Mouse (Mus musculus): ENCODE data around the gene Hcn2. TPM values are rescaled to one million over a fixed set of nuclear protein-coding genes. Genes with fewer than 3 reads are reported as not detected.
"Not testable (repeated sequence)": the region's sequence is repeated elsewhere in the genome, so short reads cannot be mapped to it uniquely, and the experiment has no call there.

Hcn2 gene
- polyA plus RNA-seq, 1 experiment from 2014 or later = 0.04 TPM

- H3K4me2 ChIP-seq (ENCODE audit: low read depth, low read length) = 0 out of 2 replicates have a peak overlapping the region, but pooled peaks have one; percentile 14
- H3K4me1 ChIP-seq (ENCODE audit: insufficient read depth) = peaks cover 31% of the 10 kb centered on the region
- no peak overlapping the region for H3K9ac ChIP-seq (replicated peaks)
- no peaks in the 10 kb centered on the region for H3K27me3 ChIP-seq (ENCODE audit: insufficient read depth, low read length)
- H3K27ac ChIP-seq (ENCODE audit: low read depth) = peak overlapping the region; percentile 52
- TF ChIP-seq CTCF (IDR thresholded peaks at IDR 0.05; ENCODE audit: low read depth) (no peak), EP300 (IDR thresholded peaks at IDR 0.05; ENCODE audit: low read depth) (no peak)
- DNase-seq (no peak), ATAC-seq (no peak)
- H3K9me3 ChIP-seq (ENCODE audit: low read length) = no peaks in the 10 kb centered on the region
- no peaks in the 10 kb centered on the region for H3K36me3 ChIP-seq (replicated peaks; ENCODE audit: insufficient read depth, low read length)
- no peak overlapping the region for H3K4me3 ChIP-seq (ENCODE audit: low read depth, low read length)
- WGBS (ENCODE audit: insufficient replicate concordance) = 41% methylated on average over 7 of the region's 7 CpGs
These were observed 15.8 kb upstream of the Hcn2 start for GRCm38 (mm10) chr10:79700676-79701075.

GRCm38 (mm10) chr10:79701443-79702129, 14.8 kb upstream of the Hcn2 start:
- peaks cover 6% of the 10 kb centered on the region; the same call in 1 of the 2 replicates for H3K36me3 ChIP-seq (replicated peaks; ENCODE audit: insufficient read depth, low read length)
- DNase-seq (peak; percentile 60), ATAC-seq (peak; percentile 15)
- WGBS (ENCODE audit: insufficient replicate concordance) = 55% methylated on average over 10 of the region's 10 CpGs
- no peaks in the 10 kb centered on the region for H3K9me3 ChIP-seq (ENCODE audit: low read length)
- H3K27me3 ChIP-seq (ENCODE audit: insufficient read depth, low read length) = no peaks in the 10 kb centered on the region
- H3K4me2 ChIP-seq (ENCODE audit: low read depth, low read length) = no peak overlapping the region
- no peak overlapping the region for H3K4me3 ChIP-seq (ENCODE audit: low read depth, low read length)
- H3K9ac ChIP-seq (replicated peaks) = no peak overlapping the region
- H3K27ac ChIP-seq (ENCODE audit: low read depth) = peak overlapping the region; percentile 52
- H3K4me1 ChIP-seq (ENCODE audit: insufficient read depth) = peaks cover 31% of the 10 kb centered on the region
- no peak for TF ChIP-seq CTCF (IDR thresholded peaks at IDR 0.05; ENCODE audit: low read depth)
- TF ChIP-seq EP300 (IDR thresholded peaks at IDR 0.05; ENCODE audit: low read depth) = no peak

- not testable (repeated sequence) for ATAC-seq; H3K4me3 ChIP-seq (ENCODE audit: low read depth, low read length); H3K9me3 ChIP-seq (ENCODE audit: low read length); H3K27me3 ChIP-seq (ENCODE audit: insufficient read depth, low read length); H3K27ac ChIP-seq (ENCODE audit: low read depth); DNase-seq; H3K4me2 ChIP-seq (ENCODE audit: low read depth, low read length); H3K9ac ChIP-seq (replicated peaks)
- H3K4me1 ChIP-seq (ENCODE audit: insufficient read depth) = peaks cover 41% of the 10 kb centered on the region
- H3K36me3 ChIP-seq (replicated peaks; ENCODE audit: insufficient read depth, low read length) = peaks cover 19% of the 10 kb centered on the region
- 80% methylated on average over 3 of the region's 4 CpGs for WGBS (ENCODE audit: insufficient replicate concordance)
These were observed 13.5 kb upstream of the Hcn2 start for GRCm38 (mm10) chr10:79702970-79703369.

GRCm38 (mm10) chr10:79703541-79703940, 12.9 kb upstream of the Hcn2 start:
- Histone ChIP-seq H3K4me2 (ENCODE audit: low read depth, low read length) (peak overlapping the region; percentile 77; the same call in 1 of the 2 replicates), H3K27me3 (ENCODE audit: insufficient read depth, low read length) (no peaks in the 10 kb centered on the region), H3K4me3 (ENCODE audit: low read depth, low read length) (peak overlapping the region; percentile 85; the same call in 1 of the 2 replicates), H3K9me3 (ENCODE audit: low read length) (no peaks in the 10 kb centered on the region), H3K36me3 (replicated peaks; ENCODE audit: insufficient read depth, low read length) (peaks cover 25% of the 10 kb centered on the region), H3K4me1 (ENCODE audit: insufficient read depth) (peaks cover 42% of the 10 kb centered on the region), H3K9ac (replicated peaks) (no peak overlapping the region), H3K27ac (ENCODE audit: low read depth) (no peak overlapping the region)
- TF ChIP-seq EP300 (IDR thresholded peaks at IDR 0.05; ENCODE audit: low read depth) = no peak
- TF ChIP-seq CTCF (IDR thresholded peaks at IDR 0.05; ENCODE audit: low read depth) = no peak
- DNase-seq (no peak), ATAC-seq (no peak)
- 80% methylated on average over 10 of the region's 10 CpGs for whole genome bisulfite sequencing (ENCODE audit: insufficient replicate concordance)

GRCm38 (mm10) chr10:79704065-79704969, 12.1 kb upstream of the Hcn2 start, which contains the start of gene Bsg:
TSS of gene Bsg (plus strand) at chr10:79704491.
- WGBS (ENCODE audit: insufficient replicate concordance) = under 1% methylated on average over 63 of the region's 65 CpGs
- Histone ChIP-seq H3K27ac (ENCODE audit: low read depth) (peak within 1 kb of the TSS; percentile 79), H3K4me3 (ENCODE audit: low read depth, low read length) (peak within 1 kb of the TSS; percentile 85), H3K4me1 (ENCODE audit: insufficient read depth) (peaks cover 48% of the 10 kb centered on the region), H3K9me3 (ENCODE audit: low read length) (no peaks in the 10 kb centered on the region), H3K9ac (replicated peaks) (peak within 1 kb of the TSS; percentile 87), H3K4me2 (ENCODE audit: low read depth, low read length) (peak within 1 kb of the TSS; percentile 77), H3K27me3 (ENCODE audit: insufficient read depth, low read length) (no peaks in the 10 kb centered on the region), H3K36me3 (replicated peaks; ENCODE audit: insufficient read depth, low read length) (peaks cover 32% of the 10 kb centered on the region)
- TF ChIP-seq CTCF (IDR thresholded peaks at IDR 0.05; ENCODE audit: low read depth) (peak; percentile 65), EP300 (IDR thresholded peaks at IDR 0.05; ENCODE audit: low read depth) (no peak)
- peak; percentile 92 for ATAC-seq
- DNase-seq = peak; percentile 99

- 1% methylated on average over 10 of the region's 10 CpGs for WGBS (ENCODE audit: insufficient replicate concordance)
- Histone ChIP-seq H3K9me3 (ENCODE audit: low read length) (no peaks in the 10 kb centered on the region), H3K9ac (replicated peaks) (peak overlapping the region; percentile 87), H3K4me2 (ENCODE audit: low read depth, low read length) (peak overlapping the region; percentile 77), H3K27ac (ENCODE audit: low read depth) (peak overlapping the region; percentile 79), H3K4me1 (ENCODE audit: insufficient read depth) (peaks cover 48% of the 10 kb centered on the region), H3K27me3 (ENCODE audit: insufficient read depth, low read length) (no peaks in the 10 kb centered on the region), H3K4me3 (ENCODE audit: low read depth, low read length) (peak overlapping the region; percentile 85), H3K36me3 (replicated peaks; ENCODE audit: insufficient read depth, low read length) (peaks cover 39% of the 10 kb centered on the region)
- DNase-seq (no peak), ATAC-seq (no peak)
- no peak for TF ChIP-seq EP300 (IDR thresholded peaks at IDR 0.05; ENCODE audit: low read depth)
- no peak for TF ChIP-seq CTCF (IDR thresholded peaks at IDR 0.05; ENCODE audit: low read depth)
These were observed 11.5 kb upstream of the Hcn2 start for GRCm38 (mm10) chr10:79704970-79705360.

Data from liver, postnatal 0 days (tissue).